Mouse (Mus musculus): Measurements from ENCODE around the gene Rcl1.

Gene Rcl1

DNA sequence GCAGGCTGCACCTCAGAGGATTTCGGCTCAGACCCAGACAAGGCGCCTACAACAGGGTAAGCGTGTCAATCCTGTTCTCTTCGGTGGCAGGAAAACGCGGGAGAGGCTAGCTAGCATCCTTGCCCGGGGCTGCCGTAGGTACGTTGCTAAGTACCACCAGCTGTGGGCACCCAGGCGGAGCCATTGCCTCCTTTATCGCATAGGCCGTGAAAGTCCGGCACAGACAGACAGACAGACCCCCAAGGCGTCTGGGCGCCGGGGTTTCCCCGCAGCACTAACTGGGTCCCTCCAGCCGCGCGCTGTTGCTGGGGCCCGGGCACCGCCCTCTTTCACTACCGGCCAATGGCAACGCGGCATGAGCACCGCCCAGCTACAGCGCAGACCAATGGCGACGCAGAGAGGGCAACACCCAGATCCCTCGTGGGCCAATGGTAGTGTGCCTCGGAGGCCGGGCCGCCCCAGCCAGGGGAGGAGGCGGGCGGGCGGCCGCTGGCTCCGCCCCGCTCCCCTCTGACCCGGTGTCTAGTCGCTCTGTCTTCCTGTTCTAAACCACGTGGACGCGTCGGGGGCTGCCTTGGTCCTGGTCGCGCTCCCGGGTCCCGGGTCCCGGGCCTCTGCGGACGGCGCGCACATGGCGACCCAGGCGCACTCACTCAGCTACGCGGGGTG, at the start of gene Rcl1:
Gene Rcl1, plus strand, starts transcription at position 502 of the 669 bp plus-strand sequence.
- peak; percentile 94 for DNase-seq

- no peak for DNase-seq
Measured at GRCm38 (mm10) chr19:29052786-29053185, 48.4 kb upstream of the Rcl1 start.

- DNase-seq, result no peak
Measured at GRCm38 (mm10) chr19:29054594-29054993, 46.6 kb upstream of the Rcl1 start.

DNA sequence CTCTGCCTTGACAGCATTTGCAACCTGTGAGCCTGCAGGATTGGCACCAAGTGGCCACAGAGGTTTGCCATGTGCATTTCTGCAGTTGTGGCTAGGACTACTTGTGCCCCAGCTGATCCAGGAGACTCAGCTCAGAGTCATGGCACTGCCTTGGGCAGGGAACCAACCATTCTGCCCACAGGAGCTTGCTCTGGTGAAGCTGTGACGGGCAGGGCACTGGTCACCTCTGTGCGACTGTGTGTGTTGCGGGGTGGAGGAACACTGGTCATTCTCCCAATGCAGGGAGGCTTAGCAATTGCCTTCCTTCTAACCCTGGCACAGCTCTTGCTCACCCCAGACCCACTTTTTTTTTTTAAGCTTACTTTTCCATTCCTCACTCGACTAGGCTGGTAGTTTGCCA, 45.7 kb upstream of the Rcl1 start:
- DNase-seq, result no peak

- no peak for DNase-seq
Measured at GRCm38 (mm10) chr19:29058741-29059140, 42.4 kb upstream of the Rcl1 start.

GRCm38 (mm10) chr19:29059688-29060087, 41.5 kb upstream of the Rcl1 start:
- DNase-seq, result no peak

GRCm38 (mm10) chr19:29060299-29060698, 40.9 kb upstream of the Rcl1 start:
- no peak for DNase-seq

GRCm38 (mm10) chr19:29063009-29063408, 38.2 kb upstream of the Rcl1 start:
- DNase-seq, result no peak

GRCm38 (mm10) chr19:29063577-29064363, 37.4 kb upstream of the Rcl1 start:
- peak; percentile 83 for DNase-seq

DNA sequence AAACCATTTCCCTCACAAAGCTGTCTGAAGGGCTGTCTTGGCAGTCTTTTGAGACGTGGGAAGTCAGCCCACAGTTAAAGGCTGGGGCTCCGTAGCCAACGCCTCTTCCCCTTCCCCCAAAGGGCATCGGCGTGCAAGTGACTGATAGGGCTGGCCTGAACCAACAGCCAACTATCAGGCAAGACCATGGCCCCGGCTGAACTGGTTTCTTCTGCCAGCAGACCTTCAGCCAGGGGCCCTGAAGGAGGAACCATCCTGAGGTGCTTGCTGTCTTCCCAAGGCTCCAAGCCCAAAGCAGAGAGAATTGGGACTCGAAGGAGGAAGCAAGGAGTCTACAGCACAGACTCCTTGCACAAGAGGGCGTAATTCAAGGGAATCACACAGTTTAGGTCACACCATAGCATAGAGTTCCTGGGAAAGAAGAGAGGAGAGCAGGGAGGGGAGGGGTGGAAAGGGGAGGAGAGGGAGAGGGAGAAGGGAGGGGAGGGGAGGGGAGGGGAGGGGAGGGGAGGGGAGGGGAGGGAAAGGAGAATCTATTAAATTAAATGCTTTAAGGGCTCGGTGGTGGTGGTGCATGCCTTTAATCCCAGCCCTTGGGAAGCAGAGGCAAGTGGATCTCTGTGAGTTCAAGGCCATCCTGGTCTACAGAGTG, 36.6 kb upstream of the Rcl1 start:
- no peak for DNase-seq

DNA sequence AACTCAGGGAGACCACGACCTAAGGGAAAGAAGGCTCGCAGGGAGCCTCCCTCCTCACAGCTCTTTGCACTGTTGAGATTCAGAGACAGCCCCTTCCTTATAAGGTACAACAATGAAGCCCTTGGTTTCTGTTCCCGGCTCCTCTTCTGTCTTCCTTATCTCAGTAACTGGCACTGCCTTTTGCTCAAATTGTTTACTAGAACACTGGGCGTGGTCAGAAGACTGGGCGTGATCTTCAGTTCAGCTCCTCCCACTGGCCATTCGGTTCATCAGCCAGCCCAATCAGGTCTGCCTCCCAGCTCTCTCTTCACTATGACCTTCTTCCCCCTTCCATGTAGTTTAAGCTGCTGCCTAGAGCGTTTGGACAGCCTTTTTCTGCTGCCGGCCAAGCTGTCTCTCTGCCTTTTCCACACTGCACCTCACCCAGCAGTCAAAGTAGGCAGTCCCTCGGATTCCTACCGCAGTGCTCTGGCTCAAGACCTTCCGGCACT, 34.1 kb upstream of the Rcl1 start:
- no peak for DNase-seq

DNA sequence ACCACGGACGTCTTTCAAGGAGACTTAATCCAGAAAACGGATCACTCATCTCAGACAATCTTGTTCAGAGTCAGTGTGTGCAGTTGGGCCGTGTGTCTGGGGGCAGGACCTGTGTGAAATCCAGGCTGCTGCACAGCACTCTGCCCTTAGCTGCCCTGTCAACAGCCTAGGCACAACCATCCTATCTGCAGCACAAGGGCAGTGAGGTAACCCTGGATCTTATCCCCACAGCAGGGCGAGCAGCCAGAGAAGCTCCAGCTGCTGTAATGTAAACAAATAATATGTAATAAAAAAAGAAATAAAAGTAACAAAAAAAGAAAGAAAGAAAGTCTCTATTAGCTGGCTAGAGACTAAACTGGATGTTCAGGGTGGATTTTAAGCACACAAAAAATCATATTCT, 32.0 kb upstream of the Rcl1 start:
- DNase-seq, result no peak

- no peak for DNase-seq
Measured at GRCm38 (mm10) chr19:29074802-29075201, 26.4 kb upstream of the Rcl1 start.

GRCm38 (mm10) chr19:29088628-29089027, 12.5 kb upstream of the Rcl1 start:
- no peak for DNase-seq

DNA sequence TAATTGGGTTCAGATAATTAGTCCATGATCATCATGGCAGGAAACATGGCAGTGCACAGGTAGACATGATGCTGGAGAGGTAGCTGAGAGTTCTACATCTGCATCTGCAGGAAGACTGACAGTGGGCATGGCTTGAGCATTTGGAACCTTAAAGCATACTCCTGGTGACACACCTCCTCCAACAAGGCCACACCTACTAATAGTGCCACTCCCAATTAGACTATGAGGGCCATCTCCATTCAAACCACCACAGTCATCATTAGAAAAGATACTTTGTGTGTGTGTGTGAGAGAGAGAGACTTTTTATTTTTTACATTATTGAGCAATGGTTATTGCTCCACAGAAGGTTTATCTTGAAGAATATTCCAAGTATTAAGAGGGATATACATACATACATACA, 9.0 kb upstream of the Rcl1 start:
- DNase-seq, result no peak

DNA sequence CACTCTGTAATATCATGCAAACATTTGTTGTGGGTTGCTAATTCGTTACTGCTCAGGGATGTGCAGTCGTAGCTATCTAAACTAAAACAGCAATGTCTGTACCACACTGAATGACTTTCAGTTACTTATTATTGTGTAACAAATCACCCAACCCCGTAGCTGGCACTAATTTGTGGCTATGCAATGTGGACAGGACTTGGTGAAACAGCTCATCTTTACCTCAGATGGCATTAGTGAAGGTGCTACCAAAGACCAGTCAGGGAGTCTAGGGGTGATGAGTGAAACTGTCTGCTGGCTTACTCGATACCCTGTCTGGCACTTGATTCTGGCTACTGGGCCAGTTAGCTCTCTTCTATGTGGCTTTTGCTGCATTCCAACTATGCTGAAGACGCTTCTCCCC, 2.1 kb upstream of the Rcl1 start:
- DNase-seq, result no peak

- no peak for DNase-seq
Measured at GRCm38 (mm10) chr19:29099596-29099995, 1.6 kb upstream of the Rcl1 start.

DNA sequence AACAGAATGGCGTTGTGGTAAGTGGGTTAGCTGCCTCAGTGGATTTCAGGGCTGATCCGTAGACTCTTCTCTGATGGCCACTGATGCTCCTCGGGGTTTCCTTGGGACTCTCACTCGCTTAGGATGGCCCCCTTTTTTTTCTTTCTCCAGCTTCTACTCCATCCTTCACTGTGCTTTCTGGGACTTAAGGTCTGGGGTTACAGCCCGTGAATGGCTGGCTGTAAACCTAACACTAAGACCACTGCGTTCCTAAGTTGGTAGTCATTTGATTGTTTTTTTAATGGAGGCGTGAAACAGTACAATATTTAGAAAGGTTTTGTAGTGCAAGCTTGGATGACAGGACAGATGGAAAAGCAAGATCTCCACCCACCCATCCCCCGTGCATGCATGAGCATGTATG, 914 bp upstream of the Rcl1 start:
- no peak for DNase-seq

- DNase-seq, result no peak
Measured at GRCm38 (mm10) chr19:29101591-29101990, 416 bp downstream of the Rcl1 start.

- no peak for DNase-seq
Measured at GRCm38 (mm10) chr19:29102098-29102497, 923 bp downstream of the Rcl1 start.

DNA sequence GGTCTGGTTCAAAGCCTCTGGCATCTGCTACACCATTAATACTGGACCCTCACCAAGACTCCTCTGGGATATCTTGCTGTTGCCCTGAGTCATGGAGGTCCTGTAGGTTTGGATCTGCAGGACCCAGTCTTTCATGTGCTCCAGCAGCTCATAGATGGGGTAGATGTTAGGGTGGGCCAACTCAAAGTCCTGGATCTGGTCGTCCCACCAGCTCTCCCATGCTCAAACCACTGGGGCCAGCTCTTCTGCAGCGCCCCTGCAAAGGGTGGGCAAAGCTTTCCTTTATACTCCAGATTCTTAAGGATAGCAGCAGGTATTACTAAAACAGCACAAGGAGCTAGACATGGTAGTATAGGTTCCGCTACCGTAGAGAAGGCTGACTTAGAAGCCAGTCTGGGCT, 4.6 kb downstream of the Rcl1 start:
- DNase-seq, result no peak

GRCm38 (mm10) chr19:29106261-29106660, 5.1 kb downstream of the Rcl1 start:
- DNase-seq, result no peak

- DNase-seq, result no peak
Measured at GRCm38 (mm10) chr19:29112662-29113061, 11.5 kb downstream of the Rcl1 start.

All from right cerebral cortex, postnatal 25 days (tissue).